Mouse (Mus musculus) erythroid progenitor cell, adult 5-6 weeks (primary cell): Measurements from ENCODE around the gene Qk. TPM values are rescaled to one million over a fixed set of nuclear protein-coding genes. Genes with fewer than 3 reads are reported as not detected.

Experiments
- ATAC-seq: replicated peaks from 2 replicates; pipeline ENCODE4 v1.8.0; 2016; ENCODE audit warnings: moderate number of reproducible peaks, mild to moderate bottlenecking, moderate TSS enrichment, inconsistent platforms; ENCODE audit not compliant: poor library complexity, low FRiP score, severe bottlenecking
- total RNA-seq, 2 experiments: library from RNA; stranded (forward) in 1 of 2; stranded (reverse) in 1 of 2; fragments of 150-400 nt in 1 of 2; fragments of 186-747, 209-891 nt in 1 of 2; gene quantifications; 2 replicates each; pipeline versions ENCODE4 v1.2.3 to v1.2.4; 2015 to 2017; ENCODE audit warnings: low replicate concordance in 2 of 2

Gene Qk
- total RNA-seq, 2 experiments from 2014 or later, result 86.4 to 154 TPM

- no peak for ATAC-seq
These were observed 166.7 kb downstream of the Qk start for GRCm38 (mm10) chr17:10152808-10153413.
